Mouse (Mus musculus): ENCODE data around the gene A330070K13Rik. TPM values are rescaled to one million over a fixed set of nuclear protein-coding genes. Genes with fewer than 3 reads are reported as not detected.

Gene A330070K13Rik
- polyA plus RNA-seq, 1 experiment from 2014 or later = not detected

DNA sequence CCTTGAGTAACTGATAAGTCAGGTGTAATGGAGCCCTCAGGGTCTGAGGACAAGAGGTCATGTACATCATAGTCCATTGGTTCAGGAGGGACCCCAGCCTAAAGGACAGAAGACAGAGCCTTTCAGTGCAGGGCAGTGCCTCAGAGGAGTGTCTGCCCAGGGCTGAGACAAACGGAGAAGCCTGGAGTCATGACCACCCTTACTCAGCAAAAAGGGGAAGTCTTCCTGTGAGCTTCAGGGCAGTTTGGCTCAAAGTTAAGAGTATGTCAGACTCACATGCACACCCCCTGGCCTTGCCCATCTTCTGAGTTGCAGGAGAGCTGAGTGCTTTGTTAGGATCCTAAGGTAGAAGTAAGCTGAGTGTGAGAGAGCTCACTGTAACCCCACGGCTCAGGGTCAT lies 54.5 kb downstream of the A330070K13Rik start:
- Histone ChIP-seq H3K27me3 (no peaks in the 10 kb centered on the region), H3K4me3 (no peak overlapping the region), H3K36me3 (peaks cover 5% of the 10 kb centered on the region), H3K4me2 (no peak overlapping the region), H3K27ac (no peak overlapping the region), H3K9me3 (replicated peaks) (no peaks in the 10 kb centered on the region), H3K9ac (no peak overlapping the region), H3K4me1 (replicated peaks) (no peaks in the 10 kb centered on the region)
- WGBS = 57% methylated on average over 2 of the region's 2 CpGs
- no peak for ATAC-seq (replicated peaks; ENCODE audit: insufficient number of reproducible peaks, insufficient read depth, low FRiP score, low read depth)

Other genes with a start within 250 kb of the A330070K13Rik start
- 4.1 and 5.8 TPM in 2 replicates for gene Kctd7, start 239.8 kb downstream of the A330070K13Rik start, polyA plus RNA-seq (2015; fragmentation: Nextera tagmentation; extraction: Ambion mirVana)
- 19.3 and 19.9 TPM in 2 replicates for gene Rabgef1, start 212.8 kb downstream of the A330070K13Rik start, polyA plus RNA-seq (2015; fragmentation: Nextera tagmentation; extraction: Ambion mirVana)
- gene Tmem248, start 167.6 kb downstream of the A330070K13Rik start, polyA plus RNA-seq (2015; fragmentation: Nextera tagmentation; extraction: Ambion mirVana) = 23.0 and 24.2 TPM in 2 replicates
- gene Sbds, start 129.1 kb downstream of the A330070K13Rik start, polyA plus RNA-seq (2015; fragmentation: Nextera tagmentation; extraction: Ambion mirVana) = 57.7 and 59.5 TPM in 2 replicates
- 13.7 and 16.8 TPM in 2 replicates for gene Tyw1, start 129.0 kb downstream of the A330070K13Rik start, polyA plus RNA-seq (2015; fragmentation: Nextera tagmentation; extraction: Ambion mirVana)
- 0.35 and 0.61 TPM in 2 replicates for gene Caln1, start 15.2 kb downstream of the A330070K13Rik start, polyA plus RNA-seq (2015; fragmentation: Nextera tagmentation; extraction: Ambion mirVana)

Measured in heart, embryonic 15.5 days (tissue).